Mouse (Mus musculus): Measurements from ENCODE around the gene Zfp281.
A peak's percentile ranks its signal among the peaks of the same experiment; 100 is the strongest.

The Zfp281 gene

DNA sequence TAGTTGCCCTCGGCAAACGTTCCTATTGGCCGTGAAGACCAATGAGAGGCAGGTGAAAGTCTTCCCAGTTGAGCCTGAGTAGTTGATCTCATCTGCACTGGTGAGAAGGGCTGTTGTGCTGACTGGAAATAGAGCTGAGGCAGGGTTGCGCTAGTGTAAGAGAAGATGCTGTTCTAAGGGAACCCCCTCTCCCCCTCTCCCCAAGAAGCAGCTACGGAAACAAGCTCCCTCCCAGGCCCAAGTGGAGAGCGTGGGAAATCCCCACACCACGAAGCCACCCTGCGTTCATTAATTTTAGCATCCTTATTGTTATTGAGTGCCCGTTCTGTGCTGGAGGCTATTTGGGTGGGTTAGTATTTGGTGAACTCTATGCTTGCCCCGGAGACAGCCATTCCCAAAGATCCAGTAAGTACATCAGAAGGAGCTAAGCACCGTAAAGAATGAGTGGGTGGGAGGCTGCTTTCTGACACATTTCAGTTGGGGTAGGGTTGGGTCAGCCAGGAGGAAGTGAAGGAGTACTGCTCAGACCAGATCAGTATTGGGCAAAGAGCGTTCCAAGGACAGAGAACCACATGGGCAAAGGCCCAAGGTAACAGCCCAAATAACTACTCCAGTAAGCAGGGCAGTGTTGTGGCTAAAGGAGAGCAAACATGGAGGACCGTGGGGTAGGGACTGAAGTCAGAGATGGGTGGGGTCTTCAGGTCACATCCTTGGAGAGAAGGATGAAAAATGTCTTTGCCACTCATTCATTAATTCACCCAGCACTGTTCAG, 33.9 kb downstream of the Zfp281 start:
- DNase-seq (ENCODE audit: low read depth) = no peak

DNA sequence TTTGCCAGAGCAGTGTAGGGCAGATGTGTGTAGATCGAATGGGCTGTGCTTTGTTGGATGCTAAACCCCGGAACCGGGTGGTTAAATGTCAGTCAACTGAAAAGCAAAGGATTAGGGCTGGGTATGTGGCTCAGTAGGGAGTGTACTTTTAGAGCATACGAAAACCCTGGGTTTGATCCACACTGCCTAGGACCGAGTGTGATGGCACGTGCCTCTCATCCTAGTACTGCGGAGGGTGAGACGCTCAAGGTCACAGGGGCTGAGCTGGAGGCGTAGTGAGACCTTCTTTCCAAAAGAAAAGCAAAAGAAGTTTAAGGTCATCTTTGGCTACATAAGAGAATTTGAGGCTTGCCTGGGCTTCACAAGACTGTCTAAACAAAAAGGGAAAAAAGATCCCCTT, 34.6 kb downstream of the Zfp281 start:
- no peak for DNase-seq (ENCODE audit: low read depth)

GRCm38 (mm10) chr1:136659917-136660316, 35.2 kb downstream of the Zfp281 start:
- no peak for DNase-seq (ENCODE audit: low read depth)

- no peak for DNase-seq (ENCODE audit: low read depth)
Measured at GRCm38 (mm10) chr1:136661511-136661910, 36.8 kb downstream of the Zfp281 start.

- DNase-seq (ENCODE audit: low read depth) = no peak
Measured at GRCm38 (mm10) chr1:136661939-136662563, 37.4 kb downstream of the Zfp281 start.

GRCm38 (mm10) chr1:136664921-136665582, 40.4 kb downstream of the Zfp281 start:
- no peak for DNase-seq (ENCODE audit: low read depth)

- no peak for DNase-seq (ENCODE audit: low read depth)
Measured at GRCm38 (mm10) chr1:136666513-136666912, 41.8 kb downstream of the Zfp281 start.

DNA sequence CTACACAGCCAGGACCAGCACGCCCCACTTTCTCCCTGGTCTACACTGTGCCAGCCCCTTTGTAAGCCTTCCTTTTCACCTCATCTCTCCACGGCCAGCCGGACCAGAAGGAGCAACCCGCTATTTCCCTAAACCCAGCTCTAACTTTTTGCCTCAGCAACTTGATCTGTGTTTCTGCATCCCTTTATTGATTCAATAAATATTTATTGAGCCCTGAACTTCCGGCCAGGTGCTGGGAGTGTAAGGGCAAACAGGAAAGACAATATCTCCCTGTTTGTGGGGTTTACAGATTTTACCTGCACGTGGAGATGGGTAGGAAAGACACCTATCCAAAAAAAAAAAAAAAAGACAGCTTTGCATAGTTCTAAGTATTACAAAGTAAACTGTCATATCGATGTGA, 45.2 kb downstream of the Zfp281 start:
- no peak for DNase-seq (ENCODE audit: low read depth)

DNA sequence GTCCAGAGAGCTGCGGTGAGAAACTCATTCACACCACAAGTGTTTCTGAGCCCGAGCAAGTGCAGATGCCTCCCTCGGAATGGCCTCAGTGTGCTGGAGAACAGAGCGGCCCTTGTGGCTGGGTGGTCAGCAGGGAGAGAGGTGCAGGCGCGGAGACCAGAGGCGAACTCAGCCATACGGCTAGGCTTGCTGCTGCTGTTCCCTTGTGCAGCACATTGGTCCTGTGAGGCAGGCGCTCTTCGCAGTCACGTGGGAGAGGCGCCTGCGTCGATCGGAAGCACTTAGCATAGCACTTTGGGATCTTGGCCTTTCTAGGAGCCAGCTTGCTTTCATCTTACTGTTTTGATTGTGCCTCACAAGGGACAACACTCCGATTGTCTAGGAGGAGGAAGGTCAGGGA, 45.7 kb downstream of the Zfp281 start:
- no peak for DNase-seq (ENCODE audit: low read depth)

- DNase-seq (ENCODE audit: low read depth) = no peak
Measured at GRCm38 (mm10) chr1:136671767-136672434, 47.2 kb downstream of the Zfp281 start.

GRCm38 (mm10) chr1:136672564-136672963, 47.9 kb downstream of the Zfp281 start:
- no peak for DNase-seq (ENCODE audit: low read depth)

DNA sequence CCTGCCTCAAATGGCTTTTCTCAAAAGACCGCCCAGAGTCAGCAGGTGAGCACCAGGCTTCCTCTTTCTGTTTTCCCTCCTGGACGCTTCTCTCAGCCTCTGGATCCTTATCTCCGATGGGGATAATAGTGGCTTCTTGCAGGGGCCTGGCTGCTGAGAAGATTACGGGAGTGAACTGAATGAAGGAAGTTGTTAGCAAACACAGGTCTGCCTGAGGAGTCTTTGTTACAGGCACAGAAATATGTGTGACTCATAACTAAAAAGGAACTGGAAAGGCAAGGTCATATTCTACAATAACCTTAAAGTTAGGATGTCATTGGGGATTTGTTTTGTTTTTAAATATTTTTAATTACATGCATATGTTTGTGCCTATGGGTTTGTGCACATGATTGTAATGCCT, 48.6 kb downstream of the Zfp281 start:
- peak; percentile 40 for DNase-seq (ENCODE audit: low read depth)

DNA sequence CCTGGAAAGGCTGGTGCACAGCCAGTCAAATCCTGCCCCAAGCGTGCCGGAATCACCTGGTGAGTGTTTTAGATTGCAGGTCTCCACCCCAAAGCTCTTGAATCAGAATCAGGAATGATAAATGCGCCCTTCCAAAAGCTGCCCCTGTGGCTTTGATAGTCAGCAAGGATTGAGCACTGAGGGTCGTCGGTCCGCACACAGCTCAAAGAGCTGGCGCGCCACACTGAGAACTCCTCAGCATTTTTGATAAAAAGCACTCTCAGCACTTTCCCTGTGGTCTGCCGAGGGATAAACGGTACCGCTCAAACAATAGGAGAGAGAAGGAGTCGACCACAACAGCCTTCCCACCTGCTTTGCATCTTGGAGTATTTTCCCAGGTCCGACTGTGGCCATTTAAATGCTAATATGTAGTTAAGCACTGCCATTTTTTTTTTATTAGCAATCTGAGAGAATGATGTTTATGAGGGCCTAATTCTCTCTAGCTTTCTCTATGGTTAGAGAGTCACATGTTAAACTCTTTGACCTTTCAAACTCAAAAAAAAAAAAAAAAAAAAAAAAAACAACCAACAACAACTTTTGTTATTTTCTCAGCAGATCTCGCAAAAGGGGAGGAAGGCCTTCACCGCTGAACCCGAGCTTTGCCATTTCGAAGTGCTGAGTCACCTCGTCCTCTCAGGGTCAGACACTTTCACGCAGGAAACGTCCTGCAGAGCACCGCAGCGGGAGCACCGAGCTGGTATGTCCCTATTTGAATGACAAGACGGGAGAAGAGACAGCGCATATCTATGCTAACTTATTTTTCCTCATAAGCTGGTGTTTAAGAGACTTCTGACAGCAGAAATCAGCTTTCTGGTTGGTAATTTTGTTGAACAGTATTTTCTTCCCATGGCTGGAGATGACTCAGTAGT, 50.1 kb downstream of the Zfp281 start:
- peak; percentile 34 for DNase-seq (ENCODE audit: low read depth)

GRCm38 (mm10) chr1:136675736-136676444, 51.2 kb downstream of the Zfp281 start:
- no peak for DNase-seq (ENCODE audit: low read depth)

DNA sequence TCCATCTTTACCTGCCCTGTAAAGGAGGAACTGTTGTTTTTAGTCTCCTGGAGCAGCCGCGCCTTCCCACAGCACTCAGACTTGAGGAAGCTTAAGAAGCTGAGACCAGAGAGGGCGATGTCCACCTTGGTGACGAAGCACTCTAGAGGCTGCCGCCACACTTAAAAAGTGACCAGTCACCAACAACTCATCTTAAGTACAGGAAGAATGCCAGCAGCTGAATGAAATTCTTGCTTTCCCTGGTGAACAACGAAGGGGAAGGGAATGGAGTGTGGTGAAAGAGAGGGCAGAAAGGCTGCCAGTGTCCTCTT, 51.7 kb downstream of the Zfp281 start:
- no peak for DNase-seq (ENCODE audit: low read depth)

- no peak for DNase-seq (ENCODE audit: low read depth)
Measured at GRCm38 (mm10) chr1:136677847-136678325, 53.2 kb downstream of the Zfp281 start.

DNA sequence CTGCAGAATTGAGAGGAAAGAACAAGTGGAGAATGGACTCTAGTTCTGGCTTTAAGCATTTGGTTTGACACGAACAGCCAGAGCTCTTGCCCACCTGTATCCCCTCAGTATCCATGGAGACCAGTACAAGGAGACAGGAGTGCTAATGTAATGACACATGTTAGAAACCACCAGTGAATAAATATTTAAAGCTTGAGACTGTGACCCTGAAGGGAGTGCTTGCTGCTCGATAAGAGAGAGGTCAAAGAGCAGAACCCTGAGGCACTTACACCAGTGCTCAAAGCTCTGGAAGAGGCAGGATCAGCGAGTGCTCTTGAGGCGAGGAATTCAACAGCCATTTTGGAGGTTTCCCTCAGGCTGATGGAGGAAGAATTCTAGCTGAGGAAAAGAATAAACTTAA, 54.1 kb downstream of the Zfp281 start:
- DNase-seq (ENCODE audit: low read depth) = no peak

Measured in 416B (cell line).